Mouse (Mus musculus): ENCODE measurements around the gene Dnah2.

The Dnah2 gene

DNA sequence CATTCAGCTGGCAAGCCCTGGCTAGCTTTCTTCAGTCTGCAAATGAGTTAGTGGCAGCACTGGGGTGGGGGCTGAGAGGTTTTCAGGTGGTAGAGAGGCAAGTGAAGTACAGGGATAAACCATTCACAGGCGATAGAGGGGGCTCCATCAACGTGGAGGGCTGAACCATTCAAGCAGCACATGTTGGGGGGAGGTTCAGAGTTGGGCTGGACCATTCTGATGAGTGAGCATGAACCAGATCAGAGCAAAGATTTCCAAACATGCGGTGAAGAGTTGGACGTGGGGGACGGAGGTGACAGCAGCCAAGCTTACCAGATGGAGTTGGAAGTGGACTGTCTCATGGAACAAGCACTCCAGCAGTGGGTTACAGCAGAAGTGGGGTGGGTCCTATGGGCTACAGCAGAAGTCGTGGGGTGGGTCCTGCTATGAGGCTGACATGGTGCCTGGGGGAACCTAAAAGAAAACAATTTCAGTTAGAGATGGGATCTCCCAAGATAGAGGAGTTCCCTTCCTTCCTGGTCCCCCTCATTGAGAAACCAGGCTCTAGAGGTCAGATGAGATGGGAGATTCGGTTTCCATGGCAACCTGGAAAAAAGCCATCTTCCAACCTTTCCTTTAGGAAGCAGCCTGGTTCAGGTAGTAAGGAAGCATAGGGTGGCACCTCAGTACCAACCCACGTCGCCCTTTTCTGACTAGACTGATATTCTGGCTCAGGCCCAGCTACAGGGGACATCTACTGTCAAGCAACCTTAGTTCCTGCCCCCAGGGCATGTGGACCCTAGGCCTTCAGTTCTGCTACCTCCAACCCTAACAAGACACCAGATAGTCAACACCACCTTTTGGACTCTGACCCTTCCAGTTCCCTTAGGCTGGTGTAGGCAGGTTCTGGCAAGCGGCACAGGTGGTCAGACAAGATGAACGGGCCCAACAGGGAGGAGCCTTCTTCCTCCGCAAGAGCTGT, 135.4 kb downstream of the Dnah2 start, which contains the start of gene Kdm6b:
TSS of gene Kdm6b (minus strand) at position 455 of the 961 bp plus-strand sequence.
- TF ChIP-seq GATA4 (IDR thresholded peaks at IDR 0.05; ENCODE audit: insufficient replicate concordance, low read length), result no peak

GRCm38 (mm10) chr11:69412548-69412947, 136.4 kb downstream of the Dnah2 start:
- TF ChIP-seq GATA4 (IDR thresholded peaks at IDR 0.05; ENCODE audit: insufficient replicate concordance, low read length), result no peak

GRCm38 (mm10) chr11:69411538-69412203, 137.2 kb downstream of the Dnah2 start:
- TF ChIP-seq GATA4 (IDR thresholded peaks at IDR 0.05; ENCODE audit: insufficient replicate concordance, low read length), result no peak

DNA sequence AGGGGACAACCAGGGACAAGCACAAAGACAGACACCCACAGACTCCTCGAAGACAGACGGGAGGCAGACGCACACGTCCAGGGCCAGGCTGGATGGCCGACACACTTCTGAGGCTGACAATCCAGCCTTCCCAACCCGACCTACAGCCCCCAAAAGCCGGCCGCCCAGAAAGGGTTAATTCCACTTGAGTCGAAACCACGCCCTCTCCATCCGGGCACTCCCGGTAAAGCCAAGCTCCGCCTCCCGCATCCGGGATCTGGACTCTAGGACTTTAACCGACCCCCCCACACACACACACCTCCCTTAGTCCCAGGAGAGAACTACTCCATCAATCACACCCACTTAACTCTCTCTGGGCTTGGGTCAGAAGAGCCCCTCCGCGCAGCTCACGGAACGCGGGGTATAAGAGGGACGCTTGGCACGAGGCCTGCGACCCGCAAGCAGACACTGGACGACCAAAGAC, 137.8 kb downstream of the Dnah2 start:
- no peak for TF ChIP-seq GATA4 (IDR thresholded peaks at IDR 0.05; ENCODE audit: insufficient replicate concordance, low read length)

- 0 out of 2 replicates have a peak, but pooled peaks have one; percentile 14 for TF ChIP-seq GATA4 (IDR thresholded peaks at IDR 0.05; ENCODE audit: insufficient replicate concordance, low read length)
These were observed 138.4 kb downstream of the Dnah2 start for GRCm38 (mm10) chr11:69410310-69411072.

DNA sequence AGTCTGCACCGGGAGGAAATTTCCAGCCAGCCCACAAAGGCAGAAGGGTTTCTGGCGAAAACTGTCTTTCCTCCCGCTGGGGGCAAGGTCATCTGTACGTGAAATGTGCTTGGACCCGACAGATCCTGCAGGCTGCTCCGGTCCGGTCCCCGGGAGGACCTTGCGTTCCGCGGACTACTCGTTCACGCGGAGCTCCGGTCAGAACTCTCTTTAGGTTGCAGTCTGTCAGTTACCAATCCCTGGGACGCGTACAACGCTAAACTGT, 138.9 kb downstream of the Dnah2 start:
- no peak for TF ChIP-seq GATA4 (IDR thresholded peaks at IDR 0.05; ENCODE audit: insufficient replicate concordance, low read length)

- TF ChIP-seq GATA4 (IDR thresholded peaks at IDR 0.05; ENCODE audit: insufficient replicate concordance, low read length), result no peak
These were observed 139.4 kb downstream of the Dnah2 start for GRCm38 (mm10) chr11:69409378-69410044.

DNA sequence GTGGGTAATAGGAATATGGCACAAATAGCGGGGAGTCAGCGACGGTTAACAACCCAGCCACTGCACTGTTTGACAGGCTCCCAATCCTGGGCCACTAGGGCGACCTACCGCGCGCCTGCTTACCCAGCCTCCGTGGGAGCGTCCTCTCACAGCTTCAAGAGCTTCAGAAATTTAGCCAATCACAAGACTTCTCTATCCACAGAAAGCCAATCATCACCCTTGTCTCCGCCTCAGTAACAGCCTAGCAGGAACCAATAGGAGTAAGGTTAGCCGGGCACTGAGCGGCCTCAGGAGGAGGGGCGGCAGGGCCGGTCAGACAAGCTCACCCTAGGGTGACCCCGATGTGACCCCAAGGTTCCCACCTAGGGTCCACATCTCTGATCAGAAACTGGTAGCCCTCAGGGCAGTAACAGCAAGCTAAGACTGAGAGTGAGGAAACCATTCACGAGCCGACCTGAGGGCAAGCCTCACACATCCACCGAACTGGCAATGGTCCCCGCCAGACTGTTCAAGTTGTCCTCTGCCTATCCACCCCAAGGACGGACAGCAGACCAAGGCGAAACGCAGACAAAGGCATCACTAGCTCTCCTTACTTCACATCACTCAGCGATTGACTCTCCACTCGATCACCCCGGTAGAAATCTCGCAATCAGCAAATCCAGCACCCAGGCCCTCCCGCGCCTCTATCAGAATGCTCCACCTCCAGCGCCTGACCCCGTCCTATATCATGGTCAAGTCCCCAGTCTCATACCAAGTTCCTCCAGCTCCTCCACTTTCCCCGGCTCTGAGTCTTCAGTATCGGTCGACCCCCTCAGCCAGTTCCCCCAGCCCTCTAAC, 140.2 kb downstream of the Dnah2 start:
- no peak for TF ChIP-seq GATA4 (IDR thresholded peaks at IDR 0.05; ENCODE audit: insufficient replicate concordance, low read length)

GRCm38 (mm10) chr11:69407724-69408004, 141.2 kb downstream of the Dnah2 start:
- no peak for TF ChIP-seq GATA4 (IDR thresholded peaks at IDR 0.05; ENCODE audit: insufficient replicate concordance, low read length)

GRCm38 (mm10) chr11:69406867-69407723, 141.8 kb downstream of the Dnah2 start:
- no peak for TF ChIP-seq GATA4 (IDR thresholded peaks at IDR 0.05; ENCODE audit: insufficient replicate concordance, low read length)

- no peak for TF ChIP-seq GATA4 (IDR thresholded peaks at IDR 0.05; ENCODE audit: insufficient replicate concordance, low read length)
These were observed 142.6 kb downstream of the Dnah2 start for GRCm38 (mm10) chr11:69406282-69406681.

DNA sequence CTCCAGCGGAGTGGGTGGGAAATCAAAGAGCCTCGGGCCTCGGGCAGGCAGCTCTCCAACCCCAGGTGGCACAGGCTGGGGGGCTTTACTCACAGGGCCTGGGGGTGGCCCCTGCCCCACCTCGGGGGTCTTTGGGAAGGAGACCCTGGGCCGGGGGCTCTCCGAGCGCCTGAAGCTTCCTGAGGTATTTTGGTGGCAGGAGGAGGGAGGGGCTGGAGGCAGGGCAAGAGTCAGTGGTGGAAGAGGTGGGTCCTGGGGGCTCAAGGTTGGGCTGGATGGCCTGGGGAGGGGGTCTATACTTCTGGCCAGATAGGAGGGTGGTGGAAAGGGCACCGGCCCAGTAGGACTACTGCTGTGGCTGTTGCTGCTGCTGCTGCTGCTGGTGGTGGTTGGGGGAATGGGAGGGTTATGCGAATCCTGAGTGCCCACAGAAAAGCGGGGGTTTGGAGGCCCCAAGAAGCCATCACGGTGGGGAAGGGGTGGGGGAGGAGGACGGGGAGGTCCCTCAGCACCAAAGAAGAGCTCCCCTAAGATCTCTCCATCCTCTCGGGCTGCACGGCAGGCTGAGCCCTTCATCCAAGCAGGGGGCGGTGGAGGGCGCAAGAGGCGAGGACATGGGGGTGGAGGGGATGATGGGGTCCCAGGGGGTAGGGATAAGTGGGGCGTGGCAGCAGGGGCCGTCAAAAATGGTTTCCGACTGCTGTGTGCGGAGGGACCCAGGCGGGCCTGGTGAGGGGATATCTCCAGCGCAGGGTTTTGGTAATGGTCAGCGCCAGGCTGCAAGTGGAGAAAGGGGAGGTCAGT, 143.3 kb downstream of the Dnah2 start:
- no peak for TF ChIP-seq GATA4 (IDR thresholded peaks at IDR 0.05; ENCODE audit: insufficient replicate concordance, low read length)

Data from liver, adult (tissue).